Mouse (Mus musculus) heart, postnatal 14 days (tissue): Measurements from ENCODE around the gene Gm4305. TPM values are rescaled to one million over a fixed set of nuclear protein-coding genes. Genes with fewer than 3 reads are reported as not detected.
"Not testable (repeated sequence)": the region's sequence is repeated elsewhere in the genome, so short reads cannot be mapped to it uniquely, and the experiment has no call there.

Source experiments
- DNase-seq, 2 experiments: peaks; one replicate each; pipeline ENCODE4 v3.0.0; 2021 to 2022
- intact Hi-C: fragments of 180-260 bp; cut with DNase I; formaldehyde crosslinking; loops from one replicate; pipeline ENCODE4 v1.15.1; 2025
- long read RNA-seq, 2 experiments: library from polyadenylated mRNA; stranded (forward); transcript quantifications; one replicate each; pipeline ENCODE4 v2.0.0; 2021
- total RNA-seq, 2 experiments: library from RNA; stranded (reverse); gene quantifications; 2 replicates each; pipeline ENCODE4 v1.2.3; 2021

The Gm4305 gene
- not detected for total RNA-seq
- long read RNA-seq, experiment 1: 0 reads
- long read RNA-seq, experiment 2: 0 reads

DNA sequence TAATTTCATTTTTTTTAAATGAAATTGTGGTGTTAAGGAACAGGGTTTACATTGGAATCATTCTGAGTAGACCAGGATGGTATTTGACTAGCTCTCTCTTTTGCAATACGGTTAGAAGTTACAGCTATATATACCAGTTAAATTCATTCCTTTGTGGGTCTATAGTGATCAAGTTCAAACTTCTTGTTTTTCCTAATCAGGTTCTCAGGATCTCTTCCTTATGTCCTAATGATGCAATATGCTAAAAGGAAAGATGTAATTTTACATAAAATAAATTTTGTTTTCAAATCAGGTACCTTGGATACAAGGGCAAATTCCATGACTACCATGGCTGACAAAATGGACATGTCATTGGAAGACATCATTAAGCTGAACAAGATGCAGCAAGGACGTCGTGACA lies at the start of gene Gm4305:
Gene Gm4305 (plus strand): TSS at position 301 of the 400 bp plus-strand sequence.
- DNase-seq, intact Hi-C loops: not testable (repeated sequence)

DNA sequence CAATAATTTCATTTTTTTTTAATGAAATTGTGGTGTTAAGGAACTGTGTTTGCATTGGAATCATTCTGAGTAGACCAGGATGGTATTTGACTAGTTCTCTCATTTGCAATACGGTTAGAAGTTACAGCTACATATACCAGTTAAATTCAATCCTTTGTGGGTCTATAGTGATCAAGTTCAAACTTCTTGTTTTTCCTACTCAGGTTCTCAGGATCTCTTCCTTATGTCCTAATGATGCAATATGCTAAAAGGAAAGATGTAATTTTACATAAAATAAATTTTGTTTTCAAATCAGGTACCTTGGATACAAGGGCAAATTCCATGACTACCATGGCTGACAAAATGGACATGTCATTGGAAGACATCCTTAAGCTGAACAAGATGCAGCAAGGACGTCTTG lies 15.5 kb upstream of the Gm4305 start, which contains the start of gene Gm4301:
Gene Gm4301 (plus strand): TSS at position 301 of the 400 bp plus-strand sequence.
- DNase-seq, intact Hi-C loops: not testable (repeated sequence)

DNA sequence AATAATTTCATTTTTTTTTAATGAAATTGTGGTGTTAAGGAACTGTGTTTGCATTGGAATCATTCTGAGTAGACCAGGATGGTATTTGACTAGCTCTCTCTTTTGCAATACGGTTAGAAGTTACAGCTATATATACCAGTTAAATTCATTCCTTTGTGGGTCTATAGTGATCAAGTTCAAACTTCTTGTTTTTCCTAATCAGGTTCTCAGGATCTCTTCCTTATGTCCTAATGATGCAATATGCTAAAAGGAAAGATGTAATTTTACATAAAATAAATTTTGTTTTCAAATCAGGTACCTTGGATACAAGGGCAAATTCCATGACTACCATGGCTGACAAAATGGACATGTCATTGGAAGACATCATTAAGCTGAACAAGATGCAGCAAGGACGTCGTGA lies 10.4 kb upstream of the Gm4305 start, which contains the start of gene Gm4302:
Gene Gm4302 (plus strand): TSS at position 301 of the 400 bp plus-strand sequence.
- not testable (repeated sequence) for DNase-seq

DNA sequence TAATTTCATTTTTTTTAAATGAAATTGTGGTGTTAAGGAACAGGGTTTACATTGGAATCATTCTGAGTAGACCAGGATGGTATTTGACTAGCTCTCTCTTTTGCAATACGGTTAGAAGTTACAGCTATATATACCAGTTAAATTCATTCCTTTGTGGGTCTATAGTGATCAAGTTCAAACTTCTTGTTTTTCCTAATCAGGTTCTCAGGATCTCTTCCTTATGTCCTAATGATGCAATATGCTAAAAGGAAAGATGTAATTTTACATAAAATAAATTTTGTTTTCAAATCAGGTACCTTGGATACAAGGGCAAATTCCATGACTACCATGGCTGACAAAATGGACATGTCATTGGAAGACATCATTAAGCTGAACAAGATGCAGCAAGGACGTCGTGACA lies 5.2 kb upstream of the Gm4305 start, which contains the start of gene Gm4303:
Gene Gm4303 (plus strand): TSS at position 301 of the 400 bp plus-strand sequence.
- intact Hi-C loops, DNase-seq: not testable (repeated sequence)

More for the DNA sequence above, 10.4 kb upstream of the Gm4305 start, which contains the start of gene Gm4302:
- intact Hi-C loops: not testable (repeated sequence)

DNA sequence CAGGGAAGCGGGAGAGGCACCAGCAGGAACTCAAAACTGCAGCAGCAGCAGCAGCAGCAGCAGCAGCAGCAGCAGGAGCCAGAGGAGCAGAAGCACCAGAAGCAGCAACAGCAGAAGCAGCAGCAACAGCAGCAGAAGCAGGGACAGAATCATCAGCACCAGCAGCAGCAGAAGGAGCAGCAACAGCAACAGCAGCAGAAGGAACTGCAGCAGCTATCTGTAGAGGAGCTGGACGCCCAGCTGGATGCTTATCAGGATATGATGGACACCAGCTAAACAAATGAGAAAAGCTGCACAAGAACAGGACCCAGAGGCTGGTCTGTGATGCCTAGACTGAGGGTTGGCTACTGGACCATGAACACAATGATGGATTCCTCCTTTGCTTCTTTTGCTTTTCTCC lies 5.9 kb downstream of the Gm4305 start:
- peak; percentile 2 to 9 for DNase-seq
- intact Hi-C loops: not testable (repeated sequence)

DNA sequence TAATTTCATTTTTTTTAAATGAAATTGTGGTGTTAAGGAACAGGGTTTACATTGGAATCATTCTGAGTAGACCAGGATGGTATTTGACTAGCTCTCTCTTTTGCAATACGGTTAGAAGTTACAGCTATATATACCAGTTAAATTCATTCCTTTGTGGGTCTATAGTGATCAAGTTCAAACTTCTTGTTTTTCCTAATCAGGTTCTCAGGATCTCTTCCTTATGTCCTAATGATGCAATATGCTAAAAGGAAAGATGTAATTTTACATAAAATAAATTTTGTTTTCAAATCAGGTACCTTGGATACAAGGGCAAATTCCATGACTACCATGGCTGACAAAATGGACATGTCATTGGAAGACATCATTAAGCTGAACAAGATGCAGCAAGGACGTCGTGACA lies 10.1 kb downstream of the Gm4305 start, which contains the start of gene Gm4307:
Gene Gm4307 (plus strand): TSS at position 301 of the 400 bp plus-strand sequence.
- DNase-seq, intact Hi-C loops: not testable (repeated sequence)

DNA sequence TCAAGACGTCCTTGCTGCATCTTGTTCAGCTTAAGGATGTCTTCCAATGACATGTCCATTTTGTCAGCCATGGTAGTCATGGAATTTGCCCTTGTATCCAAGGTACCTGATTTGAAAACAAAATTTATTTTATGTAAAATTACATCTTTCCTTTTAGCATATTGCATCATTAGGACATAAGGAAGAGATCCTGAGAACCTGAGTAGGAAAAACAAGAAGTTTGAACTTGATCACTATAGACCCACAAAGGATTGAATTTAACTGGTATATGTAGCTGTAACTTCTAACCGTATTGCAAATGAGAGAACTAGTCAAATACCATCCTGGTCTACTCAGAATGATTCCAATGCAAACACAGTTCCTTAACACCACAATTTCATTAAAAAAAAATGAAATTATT lies 31.6 kb downstream of the Gm4305 start, which contains the start of gene Gm4312:
Gene Gm4312 (minus strand): TSS at position 101 of the 400 bp plus-strand sequence.
- DNase-seq, intact Hi-C loops: not testable (repeated sequence)

Other genes with a start within 250 kb of the Gm4305 start
- not detected for gene Gm4301, start 15.4 kb upstream of the Gm4305 start, total RNA-seq
- gene Gm4302, start 10.3 kb upstream of the Gm4305 start, total RNA-seq: not detected
- not detected for gene Gm4303, start 5.1 kb upstream of the Gm4305 start, total RNA-seq
- not detected for gene Gm4307, start 10.2 kb downstream of the Gm4305 start, total RNA-seq
- gene Gm4312, start 31.5 kb downstream of the Gm4305 start, total RNA-seq: not detected
- 10 to 100 TPM; 13.8 to 17.6 TPM for gene Tmtc3, start 136.3 kb downstream of the Gm4305 start, total RNA-seq
- 1 to 10 TPM; 3.3 to 3.7 TPM for gene Cep290, start 136.5 kb downstream of the Gm4305 start, total RNA-seq
- 1 to 10 TPM; 4.6 to 5.1 TPM for gene 4930430F08Rik, start 239.3 kb downstream of the Gm4305 start, total RNA-seq
- not detected for gene 1700017N19Rik, start 239.4 kb downstream of the Gm4305 start, total RNA-seq